ENCODE assay signal across 17 mouse cellular contexts in genomic region chr4:144951859-144952258, GRCm38 (mm10). TPM values are rescaled to one million over a fixed set of nuclear protein-coding genes. Genes with fewer than 3 reads are reported as not detected.
A peak's percentile ranks its signal among the peaks of the same experiment; 100 is the strongest.
DNase-seq lines count a peak whose midpoint lies in the region; ATAC-seq and TF ChIP-seq lines count a peak whose summit lies in the region.
"Had no signal": no experiment of that assay in that cellular context is flagged by ENCODE, and none has a peak within 500 bp of the region (broad histone marks: within the 10 kb centered on the region; RNA-seq: fewer than 3 reads in every experiment).

No protein-coding gene starts in this region.

- no peaks in the 10 kb centered on the region for H3K27me3 ChIP-seq in lung, embryonic 14.5 days (ENCODE audit: insufficient read depth, low read length)
- H3K27me3 ChIP-seq: limb, embryonic 12.5 days; megakaryocyte, embryonic 14.5 days had no signal

- H3K9me3 ChIP-seq in lung, embryonic 14.5 days (ENCODE audit: low read depth, low read length), result no peaks in the 10 kb centered on the region
- H3K9me3 ChIP-seq: forebrain, embryonic 10.5 days; limb, embryonic 12.5 days; megakaryocyte, embryonic 14.5 days had no signal

- H3K36me3 ChIP-seq in lung, embryonic 14.5 days (ENCODE audit: insufficient read depth), result no peaks in the 10 kb centered on the region
- H3K36me3 ChIP-seq: forebrain, embryonic 10.5 days; limb, embryonic 12.5 days had no signal

- no peak overlapping the region for H3K4me2 ChIP-seq in lung, embryonic 14.5 days
- H3K4me2 ChIP-seq: limb, embryonic 12.5 days had no signal

- no peak for ATAC-seq in lung, embryonic 14.5 days (ENCODE audit: insufficient read depth)
- ATAC-seq: CD4-positive, CD25-positive, alpha-beta regulatory T cell, adult 4 months; inflammation-experienced regulatory T-cells, adult 6 months; liver, postnatal 0 days had no signal

- intact Hi-C loops in gastrocnemius, adult 2 months (cut with DNase I), result loop anchor here (2.0 kb wide), 2 partner anchors 61 to 75 kb away; no protein-coding TSS in a partner anchor
- intact Hi-C loops in gastrocnemius, postnatal 14 days (cut with DNase I; ENCODE audit: low total_unique reads), result no loop called here

- WGBS in lung, embryonic 14.5 days, result 54% methylated on average over 7 of the region's 7 CpGs

- DNase-seq in gastrocnemius, adult 2 months, result peak; percentile 37
- no peak for DNase-seq in gastrocnemius, postnatal 14 days
- peak; percentile 73 for DNase-seq in lung, embryonic 14.5 days
- DNase-seq in lung, postnatal 4 days, result no peak
- DNase-seq in brain, adult 2 months (ENCODE audit: low read depth, low spot score), result peak; percentile 61
- DNase-seq in heart, postnatal 4 days, result peak; percentile 65
- DNase-seq in left cerebral cortex, adult 9 months (ENCODE audit: low spot score in 2 of 2), result no peak
- DNase-seq in kidney, postnatal 14 days, result no peak
- DNase-seq: cerebellum, adult 9-10 months; kidney, postnatal 10 days; liver, postnatal 0 days; thymus, adult 2 months had no signal

- no peak overlapping the region; the same call in 1 of the 2 replicates for H3K4me3 ChIP-seq in gastrocnemius, adult 2 months
- H3K4me3 ChIP-seq in lung, embryonic 14.5 days (ENCODE audit: low read depth, low read length), result no peak overlapping the region
- H3K4me3 ChIP-seq: forebrain, embryonic 10.5 days; limb, embryonic 12.5 days; megakaryocyte, embryonic 14.5 days had no signal

- peaks cover 14% of the 10 kb centered on the region for H3K4me1 ChIP-seq in lung, embryonic 14.5 days (ENCODE audit: insufficient read depth)

- no peak overlapping the region for H3K9ac ChIP-seq in lung, embryonic 14.5 days
- H3K9ac ChIP-seq: limb, embryonic 12.5 days; liver, postnatal 0 days had no signal

- no peak for TF ChIP-seq CTCF in gastrocnemius, adult 2 months (IDR thresholded peaks at IDR 0.05)
- TF ChIP-seq CTCF in lung, embryonic 14.5 days (IDR thresholded peaks at IDR 0.05; ENCODE audit: low read depth), result no peak

- H3K27ac ChIP-seq in gastrocnemius, adult 2 months, result peak overlapping the region; percentile 92
- no peak overlapping the region for H3K27ac ChIP-seq in lung, embryonic 14.5 days (ENCODE audit: low read depth)
- H3K27ac ChIP-seq: forebrain, embryonic 10.5 days; limb, embryonic 12.5 days had no signal

RNA-seq across cellular contexts. Expression of gene Dhrs3, which starts 59.2 kb away (rescaled TPM):
- 10 to 100 TPM; 59.5 to 63.7 TPM for total RNA-seq in gastrocnemius, adult 2 months (2021)
- 10 to 100 TPM; 33.8 to 48.2 TPM for total RNA-seq in gastrocnemius, postnatal 14 days (2021)
- 36.5 and 41.3 TPM in 2 replicates for polyA plus RNA-seq in lung, embryonic 14.5 days (2014; fragmentation: Nextera tagmentation; extraction: Ambion mirVana)
- total RNA-seq in heart, postnatal 4 days (2021), result 10 to 100 TPM; 40.6 to 50.7 TPM

Comparison
In these comparisons a context has a peak if more than half of its experiments do, and no peak if none do; other contexts are left out.
1. DNase-seq: peak in gastrocnemius, adult 2 months (single experiment), lung, embryonic 14.5 days (single experiment), brain, adult 2 months (single experiment) and heart, postnatal 4 days (single experiment); none in gastrocnemius, postnatal 14 days (single experiment), lung, postnatal 4 days (0 of 2), left cerebral cortex, adult 9 months (0 of 2) and kidney, postnatal 14 days (single experiment).